Mouse (Mus musculus): ENCODE data around the gene Klhl32.
"Not testable (repeated sequence)": the region's sequence is repeated elsewhere in the genome, so short reads cannot be mapped to it uniquely, and the experiment has no call there.

The Klhl32 gene

GRCm38 (mm10) chr4:24850401-24851325, at the start of gene Klhl32:
Gene Klhl32, minus strand, starts transcription at chr4:24851124.
- peak; percentile 82 to 85 for DNase-seq

GRCm38 (mm10) chr4:24899146-24899545, 48.2 kb upstream of the Klhl32 start:
- DNase-seq = no peak

GRCm38 (mm10) chr4:24898636-24899035, 47.7 kb upstream of the Klhl32 start:
- DNase-seq = peak in 1 of 2 experiments; percentile 7

GRCm38 (mm10) chr4:24897851-24898515, 47.1 kb upstream of the Klhl32 start, which contains the start of gene Ndufaf4:
Gene Ndufaf4, plus strand, starts transcription at chr4:24898083.
- DNase-seq = peak; percentile 99

- no peak for DNase-seq
Observed at GRCm38 (mm10) chr4:24897351-24897750, 46.4 kb upstream of the Klhl32 start.

GRCm38 (mm10) chr4:24896829-24897228, 45.9 kb upstream of the Klhl32 start:
- peak in 1 of 2 experiments; percentile 34 for DNase-seq

GRCm38 (mm10) chr4:24894625-24895024, 43.7 kb upstream of the Klhl32 start:
- DNase-seq = no peak

- not testable (repeated sequence) for DNase-seq
Observed at GRCm38 (mm10) chr4:24892293-24892692, 41.4 kb upstream of the Klhl32 start.

GRCm38 (mm10) chr4:24889386-24889785, 38.5 kb upstream of the Klhl32 start:
- not testable (repeated sequence) for DNase-seq

GRCm38 (mm10) chr4:24869230-24869629, 18.3 kb upstream of the Klhl32 start:
- no peak for DNase-seq

GRCm38 (mm10) chr4:24865691-24866090, 14.8 kb upstream of the Klhl32 start:
- DNase-seq = no peak

- DNase-seq = no peak
Observed at GRCm38 (mm10) chr4:24847406-24847805, 3.5 kb downstream of the Klhl32 start.

- DNase-seq = no peak
Observed at GRCm38 (mm10) chr4:24845546-24845945, 5.4 kb downstream of the Klhl32 start.

GRCm38 (mm10) chr4:24838567-24838966, 12.4 kb downstream of the Klhl32 start:
- no peak for DNase-seq

- peak in 1 of 2 experiments; percentile 12 for DNase-seq
Observed at GRCm38 (mm10) chr4:24835555-24835954, 15.4 kb downstream of the Klhl32 start.

- no peak for DNase-seq
Observed at GRCm38 (mm10) chr4:24808316-24808715, 42.6 kb downstream of the Klhl32 start.

- no peak for DNase-seq
Observed at GRCm38 (mm10) chr4:24801881-24802280, 49.0 kb downstream of the Klhl32 start.

- DNase-seq = no peak
Observed at GRCm38 (mm10) chr4:24801343-24801742, 49.6 kb downstream of the Klhl32 start.

GRCm38 (mm10) chr4:24800345-24800936, 50.5 kb downstream of the Klhl32 start:
- no peak for DNase-seq

- no peak for DNase-seq
Observed at GRCm38 (mm10) chr4:24799037-24799436, 51.9 kb downstream of the Klhl32 start.

- no peak for DNase-seq
Observed at GRCm38 (mm10) chr4:24797868-24798267, 53.1 kb downstream of the Klhl32 start.

- DNase-seq = no peak
Observed at GRCm38 (mm10) chr4:24797280-24797679, 53.6 kb downstream of the Klhl32 start.

GRCm38 (mm10) chr4:24796229-24796628, 54.7 kb downstream of the Klhl32 start:
- DNase-seq = peak; percentile 78 to 80

All from cerebellum, postnatal 36 days (tissue).